8 mouse cellular contexts compared by ENCODE assay signal in genomic region chr6:67228459-67229107, GRCm38 (mm10). TPM values are rescaled to one million over a fixed set of nuclear protein-coding genes. Genes with fewer than 3 reads are reported as not detected.
DNase-seq lines count a peak whose midpoint lies in the region; ATAC-seq lines count a peak whose summit lies in the region.

No protein-coding gene starts in this region.

- DNase-seq in ES-CJ7 (ENCODE audit: low read depth, low spot score), result peak; percentile 65
- peak; percentile 49 for DNase-seq in cerebellum, adult 11-12 months
- no peak for DNase-seq in spleen, adult 18-20 months
- no peak for DNase-seq in thymus, postnatal 10 days (ENCODE audit: low spot score in 2 of 2)

- peaks cover 5% of the 10 kb centered on the region; the same call in 1 of the 2 replicates for H3K4me1 ChIP-seq in forebrain, embryonic 16.5 days (replicated peaks; ENCODE audit: control insufficient read depth, insufficient read depth, low read length)
- H3K4me1 ChIP-seq in hindbrain, embryonic 12.5 days, result peaks cover 9% of the 10 kb centered on the region
- 0 out of 2 replicates have a peak, but pooled peaks cover 7% of the 10 kb centered on the region for H3K4me1 ChIP-seq in liver, embryonic 15.5 days (replicated peaks)
- H3K4me1 ChIP-seq in neural tube, embryonic 15.5 days, result peaks cover 20% of the 10 kb centered on the region

- no peaks in the 10 kb centered on the region for H3K36me3 ChIP-seq in forebrain, embryonic 16.5 days (ENCODE audit: control insufficient read depth, insufficient read depth)
- H3K36me3 ChIP-seq in hindbrain, embryonic 12.5 days, result no peaks in the 10 kb centered on the region
- no peaks in the 10 kb centered on the region for H3K36me3 ChIP-seq in liver, embryonic 15.5 days (replicated peaks)
- H3K36me3 ChIP-seq in neural tube, embryonic 15.5 days, result no peaks in the 10 kb centered on the region

- peak overlapping the region; percentile 20 for H3K4me3 ChIP-seq in forebrain, embryonic 16.5 days (replicated peaks; ENCODE audit: low read length)
- no peak overlapping the region for H3K4me3 ChIP-seq in hindbrain, embryonic 12.5 days
- 0 out of 2 replicates have a peak overlapping the region, but pooled peaks have one; percentile 7 for H3K4me3 ChIP-seq in liver, embryonic 15.5 days (replicated peaks)
- H3K4me3 ChIP-seq in neural tube, embryonic 15.5 days (replicated peaks), result peak overlapping the region; percentile 30

- 0 out of 2 replicates have a peak overlapping the region, but pooled peaks have one; percentile 18 for H3K9ac ChIP-seq in forebrain, embryonic 16.5 days (replicated peaks; ENCODE audit: low read depth, low read length)
- 0 out of 2 replicates have a peak overlapping the region, but pooled peaks have one; percentile 9 for H3K9ac ChIP-seq in hindbrain, embryonic 12.5 days
- H3K9ac ChIP-seq in liver, embryonic 15.5 days, result no peak overlapping the region
- H3K9ac ChIP-seq in neural tube, embryonic 15.5 days (replicated peaks), result no peak overlapping the region; the same call in 1 of the 2 replicates

- H3K4me2 ChIP-seq in forebrain, embryonic 16.5 days (ENCODE audit: low read length), result peak overlapping the region; percentile 40
- peak overlapping the region; percentile 49 for H3K4me2 ChIP-seq in hindbrain, embryonic 12.5 days (replicated peaks)
- H3K4me2 ChIP-seq in liver, embryonic 15.5 days, result peak overlapping the region; percentile 52
- peak overlapping the region; percentile 58 for H3K4me2 ChIP-seq in neural tube, embryonic 15.5 days

- ATAC-seq in forebrain, embryonic 16.5 days, result peak; percentile 75
- peak; percentile 82 for ATAC-seq in hindbrain, embryonic 12.5 days (ENCODE audit: low FRiP score)
- no peak for ATAC-seq in liver, embryonic 15.5 days (ENCODE audit: insufficient read depth)
- ATAC-seq in neural tube, embryonic 15.5 days (ENCODE audit: low FRiP score), result peak; percentile 75

- H3K9me3 ChIP-seq in forebrain, embryonic 16.5 days (ENCODE audit: control insufficient read depth, low read length), result no peaks in the 10 kb centered on the region
- H3K9me3 ChIP-seq in hindbrain, embryonic 12.5 days (replicated peaks), result no peaks in the 10 kb centered on the region
- no peaks in the 10 kb centered on the region for H3K9me3 ChIP-seq in liver, embryonic 15.5 days (replicated peaks)
- H3K9me3 ChIP-seq in neural tube, embryonic 15.5 days (replicated peaks), result no peaks in the 10 kb centered on the region

- no peaks in the 10 kb centered on the region; the same call in 1 of the 2 replicates for H3K27me3 ChIP-seq in forebrain, embryonic 16.5 days (replicated peaks; ENCODE audit: control insufficient read depth, insufficient read depth, low read length)
- H3K27me3 ChIP-seq in hindbrain, embryonic 12.5 days, result peaks cover 10% of the 10 kb centered on the region
- peaks cover 21% of the 10 kb centered on the region for H3K27me3 ChIP-seq in liver, embryonic 15.5 days
- peaks cover 6% of the 10 kb centered on the region; the same call in 1 of the 2 replicates for H3K27me3 ChIP-seq in neural tube, embryonic 15.5 days (replicated peaks)

- H3K27ac ChIP-seq in forebrain, embryonic 16.5 days (ENCODE audit: low read length), result no peak overlapping the region
- no peak overlapping the region for H3K27ac ChIP-seq in hindbrain, embryonic 12.5 days
- no peak overlapping the region for H3K27ac ChIP-seq in liver, embryonic 15.5 days (replicated peaks)
- H3K27ac ChIP-seq in neural tube, embryonic 15.5 days (replicated peaks), result no peak overlapping the region

- 9% methylated on average over 18 of the region's 18 CpGs for WGBS in forebrain, embryonic 16.5 days
- 7% methylated on average over 18 of the region's 18 CpGs for WGBS in hindbrain, embryonic 12.5 days
- WGBS in liver, embryonic 15.5 days (ENCODE audit: insufficient replicate concordance), result 21% methylated on average over 18 of the region's 18 CpGs
- 10% methylated on average over 18 of the region's 18 CpGs for WGBS in neural tube, embryonic 15.5 days

RNA-seq across cellular contexts. Expression of gene Serbp1, which starts 9.4 kb away (rescaled TPM):
- polyA plus RNA-seq in forebrain, embryonic 16.5 days (2015; fragmentation: Nextera tagmentation; extraction: Ambion mirVana), result 291 and 315 TPM in 2 replicates
- 404 and 432 TPM in 2 replicates for polyA plus RNA-seq in hindbrain, embryonic 12.5 days (2016; fragmentation: Nextera tagmentation; extraction: Ambion mirVana)
- 215 and 231 TPM in 2 replicates for polyA plus RNA-seq in liver, embryonic 15.5 days (2015; fragmentation: Nextera tagmentation; extraction: Ambion mirVana)
- 293 and 341 TPM in 2 replicates for polyA plus RNA-seq in neural tube, embryonic 15.5 days (2015; fragmentation: Nextera tagmentation; extraction: Ambion mirVana)

Comparison
In these comparisons a context has a peak if more than half of its experiments do, and no peak if none do; other contexts are left out.
1. DNase-seq: peak in ES-CJ7 (single experiment) and cerebellum, adult 11-12 months (single experiment); none in spleen, adult 18-20 months (0 of 2) and thymus, postnatal 10 days (0 of 2).
2. H3K9ac ChIP-seq: peak in forebrain, embryonic 16.5 days (single experiment) and hindbrain, embryonic 12.5 days (single experiment); none in liver, embryonic 15.5 days (single experiment) and neural tube, embryonic 15.5 days (single experiment).
3. Peak in every context shown above with its lines, with median percentiles within 50 percentile points of each other: H3K4me2 ChIP-seq.